Mouse (Mus musculus) G1E (cell line): ENCODE data around the gene Prdm12.

Source experiments
- CTCF ChIP-seq: IDR thresholded peaks from 2 replicates; pipeline ENCODE4 v1.5.1; 2012; ENCODE audit warnings: low read depth, low read length, inconsistent platforms, mixed read lengths
- GATA1 ChIP-seq: IDR thresholded peaks from 2 replicates; pipeline ENCODE4 v1.6.1; 2012; ENCODE audit warnings: borderline replicate concordance, low read length, inconsistent platforms, mixed read lengths
- GATA2 ChIP-seq: IDR thresholded peaks from 2 replicates; pipeline ENCODE4 v1.6.1; 2012; ENCODE audit warnings: low read depth, low read length, inconsistent platforms, borderline replicate concordance
- POLR2AphosphoS5 ChIP-seq: IDR thresholded peaks from 2 replicates; pipeline ENCODE4 v1.6.1; 2012; ENCODE audit warnings: low read depth, low read length, inconsistent platforms; ENCODE audit not compliant: insufficient replicate concordance
- TAL1 ChIP-seq: conservative IDR thresholded peaks from 2 replicates; pipeline ENCODE4 v1.6.1; 2012; ENCODE audit warnings: low read depth, low read length, inconsistent platforms, mixed read lengths

DNA sequence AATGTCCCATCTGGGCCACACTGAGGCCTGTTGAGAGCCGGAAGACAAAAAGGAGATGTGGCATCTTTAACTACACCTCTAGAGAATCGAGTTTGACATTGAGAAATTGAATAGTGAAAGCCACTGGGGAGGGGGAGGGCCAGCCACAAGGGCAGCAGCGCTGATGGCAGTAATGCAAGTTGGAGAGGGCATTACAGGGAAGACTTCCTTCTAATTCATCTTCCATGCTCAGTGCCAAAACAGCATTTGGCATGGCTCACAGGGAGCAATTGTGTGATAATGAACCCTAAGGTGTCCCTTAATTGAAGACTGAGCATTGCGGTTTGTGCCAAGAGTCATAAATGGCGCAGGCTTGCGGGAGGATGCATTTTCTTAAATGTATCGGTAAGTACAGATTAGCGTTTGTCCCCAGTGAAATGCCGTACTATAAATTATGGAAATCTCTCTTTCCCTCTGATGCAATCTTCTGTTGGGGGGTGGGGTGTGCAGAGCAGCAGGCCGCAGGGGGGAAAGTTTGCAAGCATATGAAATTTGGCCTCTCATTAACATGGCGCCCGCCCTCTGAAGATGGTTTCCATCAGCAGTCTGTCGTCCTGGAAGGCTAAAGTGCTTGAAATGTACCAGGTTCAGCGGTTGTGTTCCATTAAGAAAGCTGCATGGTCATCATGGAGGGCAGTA, 21.2 kb upstream of the Prdm12 start:
- no peak for TF ChIP-seq CTCF
- no peak for TF ChIP-seq POLR2AphosphoS5
- TF ChIP-seq GATA1, result no peak
- no peak for TF ChIP-seq TAL1
- TF ChIP-seq GATA2, result no peak
